ENCODE assay signal across 11 mouse cellular contexts in genomic region chr7:44655504-44655903, GRCm38 (mm10). TPM values are rescaled to one million over a fixed set of nuclear protein-coding genes. Genes with fewer than 3 reads are reported as not detected.
DNase-seq lines count a peak whose midpoint lies in the region; ATAC-seq and TF ChIP-seq lines count a peak whose summit lies in the region.
"Had no signal": no experiment of that assay in that cellular context is flagged by ENCODE, and none has a peak within 500 bp of the region (broad histone marks: within the 10 kb centered on the region; RNA-seq: fewer than 3 reads in every experiment).

No protein-coding gene starts in this region.

- H3K4me1 ChIP-seq in embryonic facial prominence, embryonic 15.5 days: 0 out of 2 replicates have a peak, but pooled peaks cover 5% of the 10 kb centered on the region
- no peaks in the 10 kb centered on the region for H3K4me1 ChIP-seq in liver, postnatal 0 days (ENCODE audit: insufficient read depth)

- no peak overlapping the region for H3K4me2 ChIP-seq in embryonic facial prominence, embryonic 15.5 days (replicated peaks)
- no peak overlapping the region for H3K4me2 ChIP-seq in liver, postnatal 0 days (ENCODE audit: low read depth, low read length)

- peak; percentile 77 for TF ChIP-seq CTCF in liver, postnatal 0 days (IDR thresholded peaks at IDR 0.05; ENCODE audit: low read depth)

- no peak for ATAC-seq in embryonic facial prominence, embryonic 15.5 days (ENCODE audit: insufficient number of reproducible peaks, low FRiP score, low TSS enrichment, low read depth)
- no peak for ATAC-seq in liver, postnatal 0 days
- ATAC-seq: Patski had no signal

- H3K27me3 ChIP-seq in embryonic facial prominence, embryonic 15.5 days: no peaks in the 10 kb centered on the region
- no peaks in the 10 kb centered on the region for H3K27me3 ChIP-seq in liver, postnatal 0 days (ENCODE audit: insufficient read depth, low read length)
- H3K27me3 ChIP-seq: Patski had no signal

- 8% methylated on average over 8 of the region's 8 CpGs for WGBS in embryonic facial prominence, embryonic 15.5 days
- WGBS in liver, postnatal 0 days (ENCODE audit: insufficient replicate concordance): 14% methylated on average over 8 of the region's 8 CpGs

- H3K36me3 ChIP-seq in embryonic facial prominence, embryonic 15.5 days: no peaks in the 10 kb centered on the region
- H3K36me3 ChIP-seq in liver, postnatal 0 days (replicated peaks; ENCODE audit: insufficient read depth, low read length): no peaks in the 10 kb centered on the region

- peak; percentile 74 to 78 for DNase-seq in cerebellum, adult 18-20 months
- DNase-seq in cerebellum, adult 11-12 months: no peak
- DNase-seq in lung, adult 18-20 months: peak; percentile 62 to 72
- DNase-seq in lung, postnatal 25 days (ENCODE audit: low spot score): no peak
- DNase-seq in adrenal gland, postnatal 36 days: peak; percentile 64 to 74
- DNase-seq in liver, postnatal 0 days: peak; percentile 68
- peak; percentile 27 to 49 for DNase-seq in spleen, postnatal 14 days (ENCODE audit: low spot score in 2 of 2)

- no peak overlapping the region for H3K9ac ChIP-seq in embryonic facial prominence, embryonic 15.5 days
- no peak overlapping the region for H3K9ac ChIP-seq in liver, postnatal 0 days (replicated peaks)

- TF ChIP-seq EP300 in liver, postnatal 0 days (IDR thresholded peaks at IDR 0.05; ENCODE audit: low read depth): no peak

- no peaks in the 10 kb centered on the region for H3K9me3 ChIP-seq in embryonic facial prominence, embryonic 15.5 days (replicated peaks)
- no peaks in the 10 kb centered on the region for H3K9me3 ChIP-seq in liver, postnatal 0 days (ENCODE audit: low read length)

- H3K4me3 ChIP-seq in embryonic facial prominence, embryonic 15.5 days (replicated peaks): no peak overlapping the region
- H3K4me3 ChIP-seq in liver, postnatal 0 days (ENCODE audit: low read depth, low read length): no peak overlapping the region

- H3K27ac ChIP-seq in embryonic facial prominence, embryonic 15.5 days (replicated peaks): 0 out of 2 replicates have a peak overlapping the region, but pooled peaks have one; percentile 17
- H3K27ac ChIP-seq in liver, postnatal 0 days (ENCODE audit: low read depth): no peak overlapping the region

RNA-seq across cellular contexts. Expression of gene Myh14, which starts 15.1 kb away (rescaled TPM):
- 1 to 10 TPM; 3.0 to 4.9 TPM for total RNA-seq in adrenal gland, postnatal 36 days (2021)
- 20.0 and 23.0 TPM in 2 replicates for polyA plus RNA-seq in embryonic facial prominence, embryonic 15.5 days (2015; fragmentation: Nextera tagmentation; extraction: Ambion mirVana)
- polyA plus RNA-seq in liver, postnatal 0 days (2015; fragmentation: Nextera tagmentation; extraction: Ambion mirVana): 1.5 and 2.1 TPM in 2 replicates

RNA-seq across cellular contexts. Expression of gene Izumo2, which starts 53.0 kb away (rescaled TPM):
- not detected for total RNA-seq in adrenal gland, postnatal 36 days (2021)
- polyA plus RNA-seq in embryonic facial prominence, embryonic 15.5 days (2015; fragmentation: Nextera tagmentation; extraction: Ambion mirVana): not detected in 2 replicates
- polyA plus RNA-seq in liver, postnatal 0 days (2015; fragmentation: Nextera tagmentation; extraction: Ambion mirVana): not detected in 2 replicates
- total RNA-seq: layer of hippocampus, postnatal 25 days had no signal
- polyA plus RNA-seq: Patski; stomach, embryonic 14.5 days had no signal

Comparison
In these comparisons a context has a peak if more than half of its experiments do, and no peak if none do; other contexts are left out.
1. DNase-seq: peak in cerebellum, adult 18-20 months (2 of 2), lung, adult 18-20 months (2 of 2), adrenal gland, postnatal 36 days (2 of 2), liver, postnatal 0 days (single experiment) and spleen, postnatal 14 days (2 of 2); none in cerebellum, adult 11-12 months (single experiment) and lung, postnatal 25 days (single experiment).